Mouse (Mus musculus) 3T3-L1 (cell line): ENCODE measurements around the gene Myo19.

Experiments used
- DNase-seq: peaks from one replicate; pipeline ENCODE4 v3.0.0-alpha.2; 2015; ENCODE audit warnings: low read depth, low spot score

The Myo19 gene

GRCm38 (mm10) chr11:84944639-84945435, 64.9 kb downstream of the Myo19 start:
- DNase-seq = no peak

GRCm38 (mm10) chr11:84945841-84946240, 65.9 kb downstream of the Myo19 start:
- DNase-seq = no peak

- DNase-seq = no peak
Measured at GRCm38 (mm10) chr11:84947206-84947605, 67.3 kb downstream of the Myo19 start.

GRCm38 (mm10) chr11:84948114-84948513, 68.2 kb downstream of the Myo19 start:
- no peak for DNase-seq

GRCm38 (mm10) chr11:84948526-84948925, 68.6 kb downstream of the Myo19 start:
- no peak for DNase-seq

GRCm38 (mm10) chr11:84952611-84953010, 72.7 kb downstream of the Myo19 start:
- no peak for DNase-seq

- DNase-seq = no peak
Measured at GRCm38 (mm10) chr11:84956400-84956799, 76.5 kb downstream of the Myo19 start.

- no peak for DNase-seq
Measured at GRCm38 (mm10) chr11:84957171-84957570, 77.2 kb downstream of the Myo19 start.

GRCm38 (mm10) chr11:84957591-84958270, 77.8 kb downstream of the Myo19 start, which contains the start of gene Car4:
TSS of gene Car4 (plus strand) at chr11:84957786.
- DNase-seq = no peak

- no peak for DNase-seq
Measured at GRCm38 (mm10) chr11:84958271-84958630, 78.3 kb downstream of the Myo19 start.

GRCm38 (mm10) chr11:84959181-84959580, 79.2 kb downstream of the Myo19 start:
- DNase-seq = no peak

GRCm38 (mm10) chr11:84959701-84960181, 79.8 kb downstream of the Myo19 start:
- peak; percentile 48 for DNase-seq

GRCm38 (mm10) chr11:84960291-84960690, 80.3 kb downstream of the Myo19 start:
- no peak for DNase-seq

GRCm38 (mm10) chr11:84960780-84961179, 80.8 kb downstream of the Myo19 start:
- no peak for DNase-seq
